Mouse (Mus musculus) splenic B cell, adult 2 months (primary cell): ENCODE measurements around the gene Tbc1d4.
"Not testable (repeated sequence)": the region's sequence is repeated elsewhere in the genome, so short reads cannot be mapped to it uniquely, and the experiment has no call there.

Experiments
- DNase-seq: peaks from one replicate; pipeline ENCODE4 v3.0.0-alpha.2; 2011; ENCODE audit warnings: low read depth, low spot score
- H3K27me3 ChIP-seq: 2 replicates; pipeline ENCODE4 v1.6.1; 2012; ENCODE audit warnings: mild to moderate bottlenecking, low read length, moderate library complexity, mixed read lengths; ENCODE audit not compliant: control insufficient read depth, poor library complexity, insufficient read depth, severe bottlenecking
- H3K36me3 ChIP-seq: 2 replicates; pipeline ENCODE4 v1.6.1; 2012; ENCODE audit warnings: mild to moderate bottlenecking, low read length, moderate library complexity, mixed read lengths; ENCODE audit not compliant: control insufficient read depth, poor library complexity, insufficient read depth, severe bottlenecking

Tbc1d4 gene

GRCm38 (mm10) chr14:101610701-101611100 lies 1.7 kb upstream of the Tbc1d4 start:
- Histone ChIP-seq H3K36me3 (no peaks in the 10 kb centered on the region), H3K27me3 (peaks cover 2% of the 10 kb centered on the region; the same call in 1 of the 2 replicates)
- no peak for DNase-seq

DNA sequence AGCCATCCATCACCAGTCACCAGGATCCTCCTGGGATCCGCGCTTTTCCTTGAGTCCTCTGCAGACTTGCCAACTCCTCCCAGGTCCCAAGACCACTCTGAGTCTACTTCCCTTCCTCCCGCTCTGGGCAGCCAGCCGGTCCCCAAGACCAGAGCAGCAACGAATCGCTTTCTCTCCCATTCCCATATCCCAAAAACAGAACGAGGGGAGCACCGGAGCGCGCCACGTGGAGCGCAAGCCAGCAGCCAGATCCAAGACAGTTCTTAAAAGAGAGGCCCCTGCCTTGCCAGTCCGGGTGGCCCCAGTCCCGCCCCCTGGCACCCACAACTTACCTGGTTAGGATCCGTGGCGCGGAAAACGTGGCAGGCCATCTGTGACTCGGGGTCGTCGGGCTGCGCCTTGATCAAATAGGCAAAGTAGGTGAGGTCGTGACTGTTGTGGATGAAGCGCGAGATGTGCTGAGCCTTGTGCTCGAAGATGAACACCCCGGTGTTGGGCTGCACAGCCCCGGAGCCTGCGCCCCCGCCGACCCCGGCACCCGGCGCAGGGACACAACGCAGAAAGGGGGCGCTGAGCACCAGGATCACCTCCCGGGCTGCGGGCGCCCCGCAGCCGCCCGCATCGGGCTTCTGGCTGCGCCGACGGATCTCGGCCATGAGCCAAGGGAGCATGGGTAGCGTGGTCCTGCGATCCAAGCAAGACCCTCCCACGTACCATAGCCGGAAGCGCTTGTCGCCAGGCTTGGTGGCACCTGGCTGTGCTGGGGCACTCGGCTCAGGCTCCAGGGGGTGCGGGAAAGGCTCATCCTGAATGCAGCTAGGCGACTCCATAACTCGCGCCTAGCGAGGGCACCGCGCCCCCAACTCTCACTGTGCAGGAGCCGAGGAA lies 1.1 kb downstream of the Tbc1d4 start:
- H3K27me3 ChIP-seq, result peaks cover 2% of the 10 kb centered on the region; the same call in 1 of the 2 replicates
- DNase-seq, result peak; percentile 13
- no peaks in the 10 kb centered on the region for H3K36me3 ChIP-seq

DNA sequence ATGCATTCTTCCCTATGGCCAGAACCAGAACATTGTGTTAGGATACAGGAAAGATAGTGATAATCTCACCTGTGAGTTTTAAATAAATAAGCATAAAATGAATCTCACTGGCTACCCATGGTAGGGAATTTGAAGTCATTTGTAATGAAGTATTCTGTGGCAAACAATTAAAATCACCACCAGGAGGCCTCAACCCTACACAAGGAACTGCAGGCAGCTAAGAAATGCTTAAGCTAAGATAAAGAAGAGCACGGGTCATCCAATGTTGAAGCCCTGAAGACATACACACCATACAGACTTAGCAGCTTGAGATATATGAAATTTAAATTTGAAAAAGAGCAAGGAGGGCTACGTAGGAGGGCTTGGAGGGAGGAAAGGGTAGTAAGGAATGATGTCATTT lies 3.1 kb downstream of the Tbc1d4 start:
- H3K27me3 ChIP-seq, result peaks cover 2% of the 10 kb centered on the region; the same call in 1 of the 2 replicates
- DNase-seq, result peak; percentile 32
- H3K36me3 ChIP-seq, result no peaks in the 10 kb centered on the region

DNA sequence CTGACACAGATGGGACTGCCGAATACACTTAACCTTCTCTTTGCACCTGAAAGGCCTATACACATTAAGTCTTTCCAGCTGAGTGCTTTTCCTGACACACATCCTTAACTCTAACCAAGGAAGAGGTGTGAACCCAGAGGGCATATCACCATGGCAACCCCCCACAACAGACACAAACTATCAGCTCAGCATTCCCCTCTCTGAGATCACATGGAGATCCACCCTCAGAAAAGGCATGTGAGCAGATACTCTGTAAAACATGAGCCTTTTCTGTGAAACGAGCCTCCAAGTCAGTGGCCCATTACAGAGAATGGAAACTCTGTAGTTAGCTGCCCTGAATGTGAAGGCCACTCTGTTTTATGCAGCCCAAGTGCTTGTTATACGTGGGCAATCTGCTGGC lies 6.1 kb downstream of the Tbc1d4 start:
- no peak for DNase-seq
- Histone ChIP-seq H3K27me3 (peaks cover 2% of the 10 kb centered on the region; the same call in 1 of the 2 replicates), H3K36me3 (no peaks in the 10 kb centered on the region)

DNA sequence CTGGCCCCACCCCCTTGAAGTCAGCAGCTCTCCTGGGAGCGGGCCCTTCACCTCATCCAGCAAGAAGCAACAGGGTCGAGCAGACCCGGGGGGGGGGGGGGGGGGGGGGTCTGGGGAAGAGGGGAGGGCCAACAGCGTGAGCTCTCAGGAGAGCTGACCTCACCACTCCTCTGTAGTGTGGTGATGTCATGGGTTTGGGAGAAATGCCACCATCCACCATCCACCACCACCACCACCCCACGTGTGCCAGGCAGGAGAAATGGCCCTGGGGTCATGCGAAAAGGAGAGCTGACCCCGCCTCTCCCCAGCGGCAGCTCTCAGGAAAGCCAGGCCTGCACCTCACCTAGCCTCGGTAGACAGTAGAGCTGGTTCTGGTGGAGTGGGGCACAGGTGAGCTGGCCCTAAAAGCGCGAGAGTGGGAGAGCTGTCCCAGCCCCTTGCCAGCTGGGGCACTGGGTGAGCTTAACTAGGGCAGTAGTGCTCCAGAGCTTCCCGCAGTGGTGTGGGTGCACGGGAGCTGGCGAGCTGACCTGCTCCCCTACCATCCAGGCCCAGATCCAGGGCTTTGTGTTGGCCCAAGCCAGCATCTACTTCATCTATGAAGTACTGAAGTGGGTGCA lies 11.8 kb downstream of the Tbc1d4 start:
- H3K27me3 ChIP-seq, result no peaks in the 10 kb centered on the region
- no peak for DNase-seq
- no peaks in the 10 kb centered on the region for H3K36me3 ChIP-seq

DNA sequence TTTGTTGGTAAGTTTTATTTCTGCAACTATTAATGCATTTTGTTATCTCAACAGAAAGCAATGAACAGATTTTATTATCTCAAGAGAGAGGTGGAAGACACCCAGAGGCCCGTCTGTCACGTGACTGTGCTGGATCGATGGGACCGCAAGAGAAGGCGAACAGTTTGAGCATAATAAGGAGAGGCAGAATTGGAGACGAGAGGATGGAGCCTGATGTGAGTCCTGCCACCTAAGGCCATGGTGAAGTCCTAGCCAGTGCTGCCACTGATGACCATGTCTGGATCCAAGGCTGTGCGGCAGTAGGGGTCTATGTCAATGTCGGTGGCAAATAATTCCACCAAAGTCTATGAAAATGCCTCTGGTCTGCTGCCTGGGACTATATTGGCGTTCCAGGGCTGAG lies 12.3 kb downstream of the Tbc1d4 start:
- H3K27me3 ChIP-seq, result no peaks in the 10 kb centered on the region
- no peak for DNase-seq
- no peaks in the 10 kb centered on the region for H3K36me3 ChIP-seq

- Histone ChIP-seq H3K36me3 (no peaks in the 10 kb centered on the region), H3K27me3 (no peaks in the 10 kb centered on the region)
- no peak for DNase-seq
Measured at GRCm38 (mm10) chr14:101595301-101596080, 13.5 kb downstream of the Tbc1d4 start.

DNA sequence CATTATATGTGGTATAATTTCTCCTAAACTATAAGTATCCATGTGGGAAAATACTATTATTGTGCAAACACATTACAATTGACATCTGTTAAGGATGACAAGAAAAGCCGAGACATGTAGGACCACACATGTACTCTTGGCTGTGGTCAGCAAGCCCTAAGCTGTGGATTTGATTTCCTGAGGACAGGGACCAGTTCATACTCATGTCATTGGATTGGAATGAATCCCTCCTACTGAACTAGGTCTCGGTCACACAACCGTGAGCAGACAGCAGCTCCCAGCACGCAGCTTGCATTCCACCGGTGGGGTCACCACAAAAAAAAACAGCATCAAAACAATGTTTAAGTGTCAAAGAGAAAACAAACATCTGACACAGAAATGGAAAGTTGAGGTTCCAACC lies 15.0 kb downstream of the Tbc1d4 start:
- H3K36me3 ChIP-seq, result no peaks in the 10 kb centered on the region
- no peak for DNase-seq
- no peaks in the 10 kb centered on the region for H3K27me3 ChIP-seq

DNA sequence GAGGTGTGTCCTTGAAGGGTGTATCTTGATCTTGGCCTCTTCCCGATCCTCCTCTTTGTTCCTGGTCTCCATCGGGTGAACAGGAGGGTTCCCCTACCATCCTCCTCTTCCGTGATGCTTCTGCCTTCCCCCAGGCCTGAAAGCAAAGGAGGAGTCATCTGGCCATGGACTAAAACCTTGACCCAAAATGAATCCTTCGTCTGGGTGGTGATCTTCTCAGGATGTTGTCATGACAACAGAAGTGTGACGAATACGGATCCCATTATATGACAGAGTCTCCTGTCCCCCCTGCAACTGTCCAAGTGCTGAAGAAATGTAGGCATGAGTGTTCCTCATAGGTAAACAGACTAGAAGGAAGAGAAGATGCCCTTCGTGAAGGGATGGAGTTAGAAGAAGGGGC lies 15.7 kb downstream of the Tbc1d4 start:
- H3K36me3 ChIP-seq, result no peaks in the 10 kb centered on the region

DNA sequence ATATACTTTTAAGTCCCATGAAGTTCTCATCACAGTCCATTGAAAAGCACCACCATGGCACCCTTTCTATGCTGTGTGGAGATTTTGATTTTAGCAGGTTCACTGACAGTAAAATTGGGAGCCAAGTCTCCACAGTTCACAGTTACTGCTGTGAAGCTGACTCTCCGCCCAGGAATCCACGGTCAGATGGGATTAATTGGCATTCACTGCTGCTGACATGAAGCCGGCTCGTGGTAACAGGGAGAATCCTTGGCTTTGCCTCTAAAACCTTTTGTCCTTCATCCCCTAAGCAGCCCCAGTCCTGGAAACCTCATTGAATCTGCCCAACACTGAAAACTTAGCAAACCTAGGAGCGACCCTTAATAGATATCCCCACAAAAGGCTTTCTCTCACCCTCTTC lies 17.9 kb downstream of the Tbc1d4 start:
- H3K27me3 ChIP-seq, result no peaks in the 10 kb centered on the region
- DNase-seq, result no peak
- H3K36me3 ChIP-seq, result no peaks in the 10 kb centered on the region

More for the DNA sequence above, 15.7 kb downstream of the Tbc1d4 start:
- no peaks in the 10 kb centered on the region for H3K27me3 ChIP-seq
- DNase-seq, result no peak

DNA sequence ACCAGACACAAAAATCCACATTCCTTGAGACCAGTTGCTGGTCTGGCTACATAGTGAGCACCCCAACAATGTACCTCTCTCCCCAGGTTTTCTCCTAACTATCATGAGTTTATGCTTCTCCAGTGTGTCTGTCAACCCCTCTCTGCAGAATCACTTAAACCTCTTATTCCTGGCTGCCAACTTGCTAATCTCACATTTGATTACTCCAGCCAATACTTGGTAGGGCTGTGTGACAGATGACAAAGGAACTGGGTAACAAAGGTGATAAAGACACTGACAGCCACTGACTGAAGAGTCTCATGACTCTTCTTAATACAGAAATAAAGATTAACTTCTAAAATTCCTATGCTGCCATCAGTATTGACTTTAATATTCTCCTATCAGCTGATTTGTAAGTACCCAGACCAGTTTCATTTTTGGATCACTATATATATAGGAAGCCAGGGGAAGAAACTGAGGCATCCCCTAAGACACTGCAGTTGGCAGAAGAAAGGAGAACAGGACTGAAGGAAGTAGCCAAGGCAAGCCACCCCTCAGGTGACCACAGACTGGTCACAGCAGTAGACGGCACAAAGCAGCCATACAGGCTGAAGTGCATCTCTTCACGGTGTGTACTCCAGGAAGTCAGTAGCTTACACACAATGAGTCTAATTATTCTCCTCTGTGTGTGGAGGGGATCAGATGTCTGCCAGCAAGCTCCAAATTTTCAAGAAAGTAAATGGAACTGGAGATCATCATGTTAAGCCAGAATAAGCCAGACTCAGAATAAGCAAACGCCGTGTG lies 20.6 kb downstream of the Tbc1d4 start:
- not testable (repeated sequence) for H3K27me3 ChIP-seq, H3K36me3 ChIP-seq, DNase-seq

- DNase-seq, H3K27me3 ChIP-seq, H3K36me3 ChIP-seq: not testable (repeated sequence)
Measured at GRCm38 (mm10) chr14:101587366-101588040, 21.5 kb downstream of the Tbc1d4 start.

GRCm38 (mm10) chr14:101586096-101586495 lies 22.9 kb downstream of the Tbc1d4 start:
- no peak for DNase-seq
- Histone ChIP-seq H3K27me3 (no peaks in the 10 kb centered on the region), H3K36me3 (no peaks in the 10 kb centered on the region)

DNA sequence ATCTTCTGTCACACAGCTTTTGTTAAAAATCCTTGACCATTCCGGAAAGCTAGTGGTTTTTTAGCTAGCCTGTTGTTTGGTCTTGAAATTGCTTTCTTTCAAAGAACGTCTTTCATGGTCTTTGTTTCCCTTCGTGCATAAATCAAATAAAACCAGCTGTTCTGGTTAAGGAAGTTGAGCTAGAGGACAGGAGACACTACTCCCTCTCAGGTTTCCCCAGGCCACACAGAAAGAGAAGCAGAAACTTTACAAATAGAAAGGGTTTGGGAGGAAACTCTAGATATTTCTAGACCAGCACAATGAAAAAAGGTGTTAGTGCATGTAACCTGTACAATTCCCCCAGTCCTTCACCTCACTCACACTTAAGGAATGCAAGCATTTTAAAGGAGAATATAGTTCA lies 33.3 kb downstream of the Tbc1d4 start:
- no peaks in the 10 kb centered on the region for H3K27me3 ChIP-seq
- H3K36me3 ChIP-seq, result no peaks in the 10 kb centered on the region
- no peak for DNase-seq
